Mouse (Mus musculus): Measurements from ENCODE around the gene Prkaca. TPM values are rescaled to one million over a fixed set of nuclear protein-coding genes. Genes with fewer than 3 reads are reported as not detected.

The Prkaca gene
- polyA plus RNA-seq, 1 experiment, result 2.3 TPM

- Histone ChIP-seq H3K9me3 (ENCODE audit: control insufficient read depth, low read length) (peaks cover 4% of the 10 kb centered on the region; the same call in 1 of the 2 replicates), H3K27me3 (ENCODE audit: control insufficient read depth) (no peaks in the 10 kb centered on the region), H3K36me3 (ENCODE audit: control insufficient read depth) (peaks cover 64% of the 10 kb centered on the region), H3K4me3 (replicated peaks) (peak within 1 kb of the TSS; percentile 91), H3K4me1 (ENCODE audit: control insufficient read depth) (peaks cover 64% of the 10 kb centered on the region)
- TF ChIP-seq TAL1 (IDR thresholded peaks at IDR 0.05; ENCODE audit: low read length), result no peak
- TF ChIP-seq GATA1 (IDR thresholded peaks at IDR 0.05; ENCODE audit: low read length), result no peak
These were observed 24.8 kb downstream of the Prkaca start, which contains the start of gene Samd1 for GRCm38 (mm10) chr8:83997511-83998141. TSS of gene Samd1 (plus strand) at chr8:83997672.

- TF ChIP-seq GATA1 (IDR thresholded peaks at IDR 0.05; ENCODE audit: low read length) (no peak), TAL1 (IDR thresholded peaks at IDR 0.05; ENCODE audit: low read length) (no peak)
- Histone ChIP-seq H3K4me1 (ENCODE audit: control insufficient read depth) (peaks cover 64% of the 10 kb centered on the region), H3K4me3 (replicated peaks) (peak overlapping the region; percentile 91), H3K9me3 (ENCODE audit: control insufficient read depth, low read length) (peaks cover 4% of the 10 kb centered on the region; the same call in 1 of the 2 replicates), H3K27me3 (ENCODE audit: control insufficient read depth) (no peaks in the 10 kb centered on the region), H3K36me3 (ENCODE audit: control insufficient read depth) (peaks cover 70% of the 10 kb centered on the region)
These were observed 25.7 kb downstream of the Prkaca start for GRCm38 (mm10) chr8:83998231-83999056.

GRCm38 (mm10) chr8:83999057-83999705 is 26.4 kb downstream of the Prkaca start:
- no peak for TF ChIP-seq TAL1 (IDR thresholded peaks at IDR 0.05; ENCODE audit: low read length)
- TF ChIP-seq GATA1 (IDR thresholded peaks at IDR 0.05; ENCODE audit: low read length), result no peak
- Histone ChIP-seq H3K27me3 (ENCODE audit: control insufficient read depth) (no peaks in the 10 kb centered on the region), H3K4me3 (replicated peaks) (peak overlapping the region; percentile 91), H3K4me1 (ENCODE audit: control insufficient read depth) (peaks cover 65% of the 10 kb centered on the region), H3K36me3 (ENCODE audit: control insufficient read depth) (peaks cover 73% of the 10 kb centered on the region), H3K9me3 (ENCODE audit: control insufficient read depth, low read length) (peaks cover 4% of the 10 kb centered on the region; the same call in 1 of the 2 replicates)

GRCm38 (mm10) chr8:83999825-84000224 is 27.0 kb downstream of the Prkaca start:
- peaks cover 69% of the 10 kb centered on the region for H3K36me3 ChIP-seq (ENCODE audit: control insufficient read depth)
- peaks cover 68% of the 10 kb centered on the region for H3K4me1 ChIP-seq (ENCODE audit: control insufficient read depth)
- H3K4me3 ChIP-seq (replicated peaks), result peak overlapping the region; percentile 91

GRCm38 (mm10) chr8:84001281-84002000 is 28.6 kb downstream of the Prkaca start, which contains the start of gene 1700067K01Rik:
TSS of gene 1700067K01Rik (plus strand) at chr8:84001502.
- peaks cover 61% of the 10 kb centered on the region for H3K36me3 ChIP-seq (ENCODE audit: control insufficient read depth)
- H3K4me3 ChIP-seq (replicated peaks), result no peak within 1 kb of the TSS
- peaks cover 4% of the 10 kb centered on the region; the same call in 1 of the 2 replicates for H3K9me3 ChIP-seq (ENCODE audit: control insufficient read depth, low read length)
- TF ChIP-seq TAL1 (IDR thresholded peaks at IDR 0.05; ENCODE audit: low read length) (no peak), GATA1 (IDR thresholded peaks at IDR 0.05; ENCODE audit: low read length) (no peak)
- no peaks in the 10 kb centered on the region for H3K27me3 ChIP-seq (ENCODE audit: control insufficient read depth)
- peaks cover 61% of the 10 kb centered on the region for H3K4me1 ChIP-seq (ENCODE audit: control insufficient read depth)

More at GRCm38 (mm10) chr8:83999825-84000224, 27.0 kb downstream of the Prkaca start:
- Histone ChIP-seq H3K9me3 (ENCODE audit: control insufficient read depth, low read length) (peaks cover 4% of the 10 kb centered on the region; the same call in 1 of the 2 replicates), H3K27me3 (ENCODE audit: control insufficient read depth) (no peaks in the 10 kb centered on the region)
- TF ChIP-seq TAL1 (IDR thresholded peaks at IDR 0.05; ENCODE audit: low read length) (no peak), GATA1 (IDR thresholded peaks at IDR 0.05; ENCODE audit: low read length) (no peak)

GRCm38 (mm10) chr8:84002957-84003611 is 30.3 kb downstream of the Prkaca start:
- Histone ChIP-seq H3K36me3 (ENCODE audit: control insufficient read depth) (peaks cover 61% of the 10 kb centered on the region), H3K4me1 (ENCODE audit: control insufficient read depth) (peaks cover 58% of the 10 kb centered on the region), H3K4me3 (replicated peaks) (no peak overlapping the region), H3K9me3 (ENCODE audit: control insufficient read depth, low read length) (peaks cover 4% of the 10 kb centered on the region; the same call in 1 of the 2 replicates), H3K27me3 (ENCODE audit: control insufficient read depth) (no peaks in the 10 kb centered on the region)
- no peak for TF ChIP-seq TAL1 (IDR thresholded peaks at IDR 0.05; ENCODE audit: low read length)
- no peak for TF ChIP-seq GATA1 (IDR thresholded peaks at IDR 0.05; ENCODE audit: low read length)

- H3K4me3 ChIP-seq (replicated peaks), result peak overlapping the region; percentile 65
- peaks cover 57% of the 10 kb centered on the region for H3K36me3 ChIP-seq (ENCODE audit: control insufficient read depth)
- peaks cover 5% of the 10 kb centered on the region for H3K27me3 ChIP-seq (ENCODE audit: control insufficient read depth)
- peaks cover 53% of the 10 kb centered on the region for H3K4me1 ChIP-seq (ENCODE audit: control insufficient read depth)
- H3K9me3 ChIP-seq (ENCODE audit: control insufficient read depth, low read length), result peaks cover 4% of the 10 kb centered on the region; the same call in 1 of the 2 replicates
- TF ChIP-seq GATA1 (IDR thresholded peaks at IDR 0.05; ENCODE audit: low read length) (no peak), TAL1 (IDR thresholded peaks at IDR 0.05; ENCODE audit: low read length) (no peak)
These were observed 30.9 kb downstream of the Prkaca start for GRCm38 (mm10) chr8:84003612-84004246.

Measured in erythroblast, embryonic 14.5 days (primary cell).